Mouse (Mus musculus) liver, postnatal 0 days (tissue): Measurements from ENCODE around the gene Tmc1.

Experiments
- CTCF ChIP-seq: sonication (generic); IDR thresholded peaks from 2 replicates; pipeline ENCODE4 v1.5.1; 2016; ENCODE audit warnings: antibody characterized with exemption, low read depth
- EP300 ChIP-seq: IDR thresholded peaks from 2 replicates; pipeline ENCODE4 v1.6.1; 2016; ENCODE audit warnings: antibody characterized with exemption, low read depth, mild to moderate bottlenecking

DNA sequence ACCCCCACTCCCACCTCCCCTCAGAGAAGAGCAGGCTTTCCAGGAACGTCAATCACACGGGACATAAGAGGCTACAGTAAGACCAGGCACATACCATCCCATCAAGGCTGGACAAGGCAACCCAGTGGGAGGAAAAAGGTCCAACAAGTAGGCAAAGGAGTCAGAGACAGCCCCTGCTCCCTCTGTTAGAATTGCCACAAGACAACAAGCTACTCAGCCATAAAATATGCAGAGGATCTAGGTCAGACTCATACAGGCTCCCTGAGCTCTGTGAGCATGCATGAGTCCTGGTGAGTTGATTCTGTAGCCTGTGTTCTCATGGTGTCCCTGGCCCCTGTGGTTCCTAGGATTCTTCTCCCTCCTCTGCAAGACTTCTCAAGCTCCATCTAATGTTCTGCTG, 178.3 kb downstream of the Tmc1 start:
- TF ChIP-seq EP300 (no peak), CTCF (no peak)
